Mouse (Mus musculus) stomach, embryonic 16.5 days (tissue): ENCODE measurements around the gene Fam81a. TPM values are rescaled to one million over a fixed set of nuclear protein-coding genes. Genes with fewer than 3 reads are reported as not detected.

ENCODE experiments used
- ATAC-seq: fragments of 200-750 bp; cut with Nextera tagmentation; 2 replicates; pipeline ENCODE4 v1.8.0; 2017; ENCODE audit warnings: moderate number of reproducible peaks, moderate TSS enrichment; ENCODE audit not compliant: insufficient read depth, low FRiP score
- H3K27ac ChIP-seq: fragments of 300-500 bp; sonication (generic); 2 replicates; pipeline ENCODE4 v1.5.1; 2014; ENCODE audit warnings: low read length
- H3K27me3 ChIP-seq: fragments of 300-500 bp; sonication (generic); 2 replicates; pipeline ENCODE4 v1.6.1; 2014; ENCODE audit warnings: low read length, control low read depth, mixed read lengths; ENCODE audit not compliant: control insufficient read depth, insufficient read depth
- H3K36me3 ChIP-seq: fragments of 300-500 bp; sonication (generic); 2 replicates; pipeline ENCODE4 v1.6.1; 2014; ENCODE audit warnings: low read length; ENCODE audit not compliant: control insufficient read depth, insufficient read depth
- H3K4me1 ChIP-seq: fragments of 300-500 bp; sonication (generic); 2 replicates; pipeline ENCODE4 v1.6.1; 2014; ENCODE audit warnings: low read length, control low read depth, mixed read lengths; ENCODE audit not compliant: control insufficient read depth, insufficient read depth
- H3K4me2 ChIP-seq: fragments of 300-500 bp; sonication (generic); 2 replicates; pipeline ENCODE4 v1.6.1; 2014; ENCODE audit warnings: low read depth, low read length, mixed read lengths
- H3K4me3 ChIP-seq: fragments of 300-500 bp; sonication (generic); replicated peaks from 2 replicates; pipeline ENCODE4 v1.5.1; 2014; ENCODE audit warnings: mild to moderate bottlenecking, low read length
- H3K9ac ChIP-seq: fragments of 300-500 bp; sonication (generic); 2 replicates; pipeline ENCODE4 v1.6.1; 2014; ENCODE audit warnings: low read length
- H3K9me3 ChIP-seq: fragments of 300-500 bp; sonication (generic); replicated peaks from 2 replicates; pipeline ENCODE4 v1.6.1; 2016; ENCODE audit warnings: low read length, control low read depth; ENCODE audit not compliant: control insufficient read depth
- WGBS: fragments of 180-500 bp; shearing (Covaris S2); extraction: QIAGEN DNeasy Blood & Tissue Kit; methylation state at CpG from one replicate; pipeline ENCODE4 v1.1.7; 2014; 5-methylcytosine and 5-hydroxymethylcytosine counted together
- polyA plus RNA-seq: library from polyadenylated mRNA; unstranded; fragments of >200 nt; fragmentation: Nextera tagmentation; extraction: Ambion mirVana; gene quantifications from 2 replicates; pipeline ENCODE4 v1.2.1, GENCODE M21; 2015

The Fam81a gene
- polyA plus RNA-seq, 1 experiment from 2014 or later = 11.1 TPM

DNA sequence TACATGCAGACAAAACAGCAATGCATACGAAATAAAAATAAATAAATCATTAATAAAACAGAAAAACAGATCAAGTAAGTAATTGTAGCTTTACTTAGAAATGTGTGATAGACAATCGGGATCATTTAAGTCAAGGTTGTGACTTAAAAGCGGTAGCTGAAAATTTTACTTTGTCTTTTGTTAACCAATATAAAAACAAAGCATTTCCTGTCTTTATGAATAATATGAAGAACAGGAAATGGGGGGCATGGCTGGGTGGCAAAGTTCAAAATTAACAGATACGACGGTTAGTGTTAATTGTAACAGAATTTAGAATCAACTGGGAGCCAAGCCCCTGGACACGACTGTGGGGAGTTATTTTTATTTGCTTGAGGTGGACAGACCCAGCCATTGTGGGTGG is 47.3 kb downstream of the Fam81a start:
- no peaks in the 10 kb centered on the region for H3K27me3 ChIP-seq
- no peak overlapping the region for H3K4me3 ChIP-seq
- ATAC-seq = no peak
- H3K9ac ChIP-seq = no peak overlapping the region
- no peaks in the 10 kb centered on the region for H3K4me1 ChIP-seq
- H3K36me3 ChIP-seq = no peaks in the 10 kb centered on the region
- no peaks in the 10 kb centered on the region for H3K9me3 ChIP-seq
- no peak overlapping the region for H3K4me2 ChIP-seq
- no peak overlapping the region for H3K27ac ChIP-seq
- 67% methylated on average over 6 of the region's 6 CpGs for WGBS

DNA sequence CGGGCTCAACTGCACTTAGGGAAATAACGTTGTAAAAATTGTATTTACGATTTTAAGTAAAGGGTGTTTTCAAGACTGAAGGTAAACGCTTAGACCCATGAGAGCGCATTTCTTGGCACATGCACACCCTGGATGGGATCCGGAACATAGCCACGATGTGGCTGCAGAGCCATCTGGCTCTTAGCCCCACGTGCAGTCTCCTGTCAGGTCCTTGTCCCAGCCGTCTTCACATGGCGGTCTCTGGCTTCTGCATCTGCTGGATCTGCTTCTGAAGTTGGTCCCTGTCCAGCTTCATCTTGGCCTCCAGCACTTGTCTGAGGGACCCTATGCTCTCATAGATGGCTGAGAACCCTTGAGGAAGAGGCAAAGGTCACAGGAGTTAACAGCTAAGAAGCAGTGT is 51.8 kb downstream of the Fam81a start:
- WGBS = 76% methylated on average over 10 of the region's 10 CpGs
- Histone ChIP-seq H3K4me2 (no peak overlapping the region), H3K27me3 (no peaks in the 10 kb centered on the region), H3K4me1 (peaks cover 10% of the 10 kb centered on the region), H3K27ac (no peak overlapping the region), H3K9ac (no peak overlapping the region), H3K4me3 (no peak overlapping the region), H3K36me3 (no peaks in the 10 kb centered on the region), H3K9me3 (no peaks in the 10 kb centered on the region)
- ATAC-seq = no peak

DNA sequence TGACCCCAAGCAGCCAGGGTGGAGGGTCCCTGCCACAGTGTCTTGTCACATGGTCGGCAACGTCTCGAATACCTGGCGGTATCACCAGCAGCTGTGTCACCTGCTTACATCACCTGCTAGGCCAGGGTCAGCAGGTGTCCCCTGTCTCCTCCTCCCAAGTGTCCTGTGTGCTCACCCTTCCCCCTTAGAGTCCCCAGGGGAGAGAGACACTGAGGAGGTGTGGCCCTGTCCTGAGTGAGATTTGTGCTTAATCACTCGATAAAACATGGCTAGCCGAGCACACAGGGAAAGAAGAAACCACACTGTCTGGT is 53.6 kb downstream of the Fam81a start:
- 50% methylated on average over 6 of the region's 6 CpGs for WGBS
- Histone ChIP-seq H3K4me3 (no peak overlapping the region), H3K9me3 (no peaks in the 10 kb centered on the region), H3K27ac (no peak overlapping the region), H3K36me3 (no peaks in the 10 kb centered on the region), H3K4me2 (no peak overlapping the region), H3K4me1 (peaks cover 10% of the 10 kb centered on the region), H3K27me3 (no peaks in the 10 kb centered on the region), H3K9ac (no peak overlapping the region)
- ATAC-seq = no peak

DNA sequence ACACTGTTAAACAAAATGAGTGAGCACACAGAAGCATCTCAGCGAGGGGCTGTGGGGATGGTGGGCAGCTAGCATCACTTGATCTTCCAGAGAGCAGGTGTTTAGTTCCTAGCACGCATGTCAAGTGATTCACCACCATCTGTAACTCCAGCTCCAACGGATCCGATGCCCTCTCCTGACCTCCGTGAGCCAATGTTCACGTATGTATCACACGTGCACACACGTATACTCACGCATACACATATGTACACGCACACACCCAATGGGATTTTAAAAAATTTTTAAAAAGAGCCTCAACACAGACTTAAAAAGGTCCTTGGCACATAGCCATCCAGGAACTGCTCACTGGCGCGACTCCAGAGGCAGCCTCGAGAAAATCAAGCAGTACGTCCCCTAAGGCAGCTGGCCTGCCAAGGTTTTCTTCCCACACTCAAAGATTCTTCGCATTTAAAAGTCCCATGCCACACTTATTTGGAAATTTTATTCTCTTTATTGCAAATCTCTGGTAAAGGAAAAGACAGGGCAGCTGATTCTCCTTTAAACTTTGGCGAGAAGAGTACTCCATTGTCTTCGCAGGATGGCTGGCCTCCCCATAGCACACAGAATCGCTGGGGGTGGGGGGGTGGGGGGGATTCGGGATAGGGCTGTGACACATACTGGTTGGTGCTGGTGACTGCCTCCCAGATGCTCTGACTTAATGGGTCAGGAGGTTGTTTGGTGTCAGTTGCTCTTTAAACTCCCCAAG is 54.1 kb downstream of the Fam81a start:
- Histone ChIP-seq H3K27ac (no peak overlapping the region), H3K4me2 (no peak overlapping the region), H3K4me1 (peaks cover 10% of the 10 kb centered on the region), H3K36me3 (no peaks in the 10 kb centered on the region), H3K9ac (no peak overlapping the region), H3K4me3 (no peak overlapping the region), H3K9me3 (no peaks in the 10 kb centered on the region), H3K27me3 (no peaks in the 10 kb centered on the region)
- 0 out of 2 replicates have a peak, but pooled peaks have one; percentile 54 for ATAC-seq
- 56% methylated on average over 19 of the region's 19 CpGs for WGBS

DNA sequence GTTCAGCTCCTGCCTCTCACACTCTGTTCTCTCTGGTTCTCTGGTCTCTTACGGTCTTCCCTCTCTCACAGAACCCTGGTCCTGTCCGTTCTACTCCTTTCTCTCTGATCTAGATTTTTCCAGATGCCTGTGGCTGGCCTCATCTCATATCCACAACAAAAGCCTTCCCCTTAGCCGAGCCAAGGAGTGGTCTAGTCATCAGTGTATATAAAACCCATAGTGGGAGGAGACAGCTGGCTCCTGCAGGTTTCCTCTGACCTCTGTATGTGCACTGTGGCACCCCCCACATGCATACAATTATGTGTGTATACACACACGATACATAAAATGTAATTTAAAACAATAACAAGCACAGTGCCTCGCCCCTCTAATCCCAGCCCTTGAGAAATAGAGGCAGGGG is 55.0 kb downstream of the Fam81a start:
- H3K9me3 ChIP-seq = no peaks in the 10 kb centered on the region
- no peaks in the 10 kb centered on the region for H3K27me3 ChIP-seq
- no peaks in the 10 kb centered on the region for H3K36me3 ChIP-seq
- H3K9ac ChIP-seq = no peak overlapping the region
- no peak overlapping the region for H3K27ac ChIP-seq
- no peak overlapping the region for H3K4me3 ChIP-seq
- WGBS = 60% methylated on average over 5 of the region's 5 CpGs
- H3K4me1 ChIP-seq = peaks cover 10% of the 10 kb centered on the region
- no peak overlapping the region for H3K4me2 ChIP-seq
- no peak for ATAC-seq

DNA sequence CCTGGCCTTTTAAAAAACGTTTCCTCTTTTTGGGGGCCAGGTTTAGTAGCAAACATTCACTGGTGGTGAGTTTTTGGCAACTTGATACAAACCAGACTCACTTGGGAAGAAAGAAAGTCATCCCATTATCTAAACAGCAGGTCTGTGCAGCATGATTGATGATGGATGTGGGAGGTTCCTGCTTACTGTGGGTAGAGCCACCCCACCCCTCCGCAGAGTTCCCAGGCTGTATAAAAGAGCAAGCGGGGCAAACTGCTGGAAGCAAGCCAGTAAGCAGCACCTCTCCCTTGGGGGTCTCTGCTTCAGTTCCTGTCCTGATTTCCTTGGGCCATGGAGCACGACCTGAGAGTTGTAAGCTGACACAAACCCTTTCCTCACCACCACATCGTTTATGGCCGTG is 56.3 kb downstream of the Fam81a start:
- H3K27me3 ChIP-seq = no peaks in the 10 kb centered on the region
- H3K4me1 ChIP-seq = peaks cover 10% of the 10 kb centered on the region
- H3K9ac ChIP-seq = no peak overlapping the region
- ATAC-seq = no peak
- H3K9me3 ChIP-seq = no peaks in the 10 kb centered on the region
- WGBS = 13% methylated on average over 6 of the region's 6 CpGs
- H3K4me3 ChIP-seq = no peak overlapping the region
- H3K27ac ChIP-seq = no peak overlapping the region
- H3K36me3 ChIP-seq = no peaks in the 10 kb centered on the region
- H3K4me2 ChIP-seq = no peak overlapping the region

DNA sequence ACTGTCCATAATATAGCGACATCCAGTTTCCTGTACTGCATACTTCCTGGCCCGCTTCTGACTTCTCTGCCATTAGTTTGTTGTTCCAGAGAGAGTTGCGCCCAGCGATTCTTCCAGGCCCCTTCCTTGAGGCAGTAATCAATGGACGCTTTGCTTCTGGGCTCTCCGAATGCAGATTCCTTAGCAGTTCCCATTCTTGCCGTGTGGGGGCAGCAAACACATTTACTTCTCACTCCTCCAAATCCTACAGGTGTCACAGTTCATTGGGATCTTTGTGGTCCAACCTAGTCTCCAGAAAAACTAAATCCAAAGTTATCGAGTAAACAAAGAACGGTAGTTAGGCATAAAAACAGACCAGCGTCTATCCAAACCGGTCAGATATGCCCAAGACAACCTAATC is 58.3 kb downstream of the Fam81a start:
- no peak for ATAC-seq
- 64% methylated on average over 11 of the region's 11 CpGs for WGBS
- Histone ChIP-seq H3K27ac (no peak overlapping the region), H3K36me3 (no peaks in the 10 kb centered on the region), H3K4me3 (no peak overlapping the region), H3K4me1 (peaks cover 10% of the 10 kb centered on the region), H3K9ac (no peak overlapping the region), H3K27me3 (no peaks in the 10 kb centered on the region), H3K9me3 (no peaks in the 10 kb centered on the region), H3K4me2 (no peak overlapping the region)

DNA sequence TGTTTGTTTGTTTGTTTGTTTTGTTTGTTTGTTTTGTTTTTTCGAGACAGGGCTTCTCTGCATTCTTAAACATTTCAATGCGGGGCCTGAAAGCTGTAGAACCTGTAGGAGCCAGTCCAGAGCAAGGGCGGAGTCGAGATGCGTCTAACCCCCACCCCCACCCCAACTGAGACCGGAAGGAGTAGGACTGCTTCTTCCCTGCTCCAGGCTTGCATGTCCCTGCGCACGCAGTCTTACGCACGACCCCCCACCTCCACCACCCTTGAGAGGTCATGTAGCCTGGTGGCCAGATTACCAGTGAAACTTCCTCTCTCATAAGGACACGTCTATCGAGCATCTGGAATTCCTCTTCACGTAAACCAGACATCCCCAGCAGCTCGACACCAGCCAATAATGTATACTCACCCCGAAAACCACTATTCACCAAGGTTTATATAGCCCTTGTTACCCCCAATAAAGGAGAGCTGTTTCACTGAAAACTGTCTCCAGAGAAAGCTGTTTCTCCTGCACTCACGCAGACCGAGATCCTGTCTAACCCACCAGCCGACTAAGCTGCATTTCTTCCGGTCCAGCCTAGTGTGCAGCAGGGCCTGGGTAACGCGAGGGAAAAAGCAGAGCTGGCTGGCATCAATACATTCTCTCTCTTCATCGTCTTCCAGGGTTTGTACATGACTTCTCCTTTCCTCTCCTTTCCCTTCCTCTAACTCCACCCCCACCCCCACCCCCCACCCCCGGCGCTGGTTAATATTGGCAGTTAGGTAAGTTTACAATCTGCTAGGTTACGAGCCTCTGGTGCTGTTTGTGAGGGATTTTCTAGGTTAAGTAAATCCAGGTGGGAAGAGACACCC is 59.8 kb downstream of the Fam81a start:
- no peak; the same call in 1 of the 2 replicates for ATAC-seq
- H3K9me3 ChIP-seq = no peaks in the 10 kb centered on the region
- WGBS = 52% methylated on average over 25 of the region's 25 CpGs
- H3K36me3 ChIP-seq = no peaks in the 10 kb centered on the region
- H3K4me3 ChIP-seq = no peak overlapping the region
- no peak overlapping the region for H3K9ac ChIP-seq
- H3K27ac ChIP-seq = no peak overlapping the region
- H3K27me3 ChIP-seq = no peaks in the 10 kb centered on the region
- peaks cover 5% of the 10 kb centered on the region; the same call in 1 of the 2 replicates for H3K4me1 ChIP-seq
- no peak overlapping the region; the same call in 1 of the 2 replicates for H3K4me2 ChIP-seq

DNA sequence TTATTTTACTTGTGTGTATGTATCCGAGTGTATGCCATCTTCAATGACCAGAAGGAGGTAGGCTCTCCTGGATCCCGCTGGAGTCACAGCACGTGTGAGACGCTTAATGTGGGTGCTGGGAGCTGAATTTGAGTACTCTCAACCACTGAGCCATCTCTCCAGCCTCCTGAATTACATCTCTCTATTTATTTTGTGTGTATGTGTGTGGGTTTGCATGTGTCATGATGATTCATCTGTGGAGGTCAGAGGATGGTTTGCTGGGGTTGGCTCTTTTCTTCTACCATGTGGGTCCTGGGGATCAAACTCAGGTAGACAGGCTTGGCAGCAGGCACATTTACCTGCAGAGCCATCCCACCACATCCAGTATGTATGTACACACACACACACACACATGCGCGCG is 60.6 kb downstream of the Fam81a start:
- H3K27ac ChIP-seq = no peak overlapping the region

More for the DNA sequence above, 60.6 kb downstream of the Fam81a start:
- H3K4me3 ChIP-seq = no peak overlapping the region
- H3K4me2 ChIP-seq = no peak overlapping the region
- no peak overlapping the region for H3K9ac ChIP-seq
- no peaks in the 10 kb centered on the region for H3K9me3 ChIP-seq
- WGBS = 90% methylated on average over 7 of the region's 7 CpGs
- no peaks in the 10 kb centered on the region for H3K27me3 ChIP-seq
- no peak for ATAC-seq
- H3K4me1 ChIP-seq = peaks cover 5% of the 10 kb centered on the region; the same call in 1 of the 2 replicates
- H3K36me3 ChIP-seq = no peaks in the 10 kb centered on the region
